Mouse (Mus musculus) testis, adult 2 months (tissue): ENCODE results near the gene Zfp94.

ENCODE experiments used
- CTCF ChIP-seq: fragments of 200-500 bp; IDR thresholded peaks from 2 replicates; pipeline ENCODE4 v1.5.1; 2012; ENCODE audit warnings: low read depth, mild to moderate bottlenecking, inconsistent platforms, low read length, moderate library complexity; ENCODE audit not compliant: control insufficient read depth, insufficient read depth, insufficient replicate concordance
- POLR2A ChIP-seq: fragments of 200-500 bp; IDR thresholded peaks from 2 replicates; pipeline ENCODE4 v1.6.1; 2012; ENCODE audit warnings: low read depth, mild to moderate bottlenecking, inconsistent platforms, low read length, moderate library complexity; ENCODE audit not compliant: control insufficient read depth

DNA sequence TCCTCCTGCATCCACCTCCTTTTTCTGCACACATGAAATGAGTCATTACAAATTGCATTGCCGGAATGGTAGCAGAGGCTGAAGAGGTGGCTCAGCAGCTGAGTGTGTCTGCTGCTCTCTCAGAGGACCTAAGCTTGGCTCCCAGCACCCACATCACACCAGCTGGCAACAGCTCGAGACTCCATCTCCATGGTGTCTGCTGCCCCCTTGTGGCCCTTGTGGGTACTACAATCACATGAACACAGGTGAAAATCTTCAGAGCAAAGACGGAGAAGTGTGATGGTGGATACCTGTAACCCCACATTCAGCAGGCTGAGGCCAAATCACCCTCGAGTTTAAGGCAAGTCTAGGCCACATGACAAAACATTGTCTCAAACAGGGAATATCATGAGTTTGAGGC lies 41.4 kb upstream of the Zfp94 start:
- TF ChIP-seq CTCF, result peak; percentile 92
- no peak for TF ChIP-seq POLR2A
